Mouse (Mus musculus) ES-CJ7 (cell line): ENCODE data around the gene Hspa1b.

Source experiments
- DNase-seq: peaks from one replicate; pipeline ENCODE4 v3.0.0; 2011; ENCODE audit warnings: low read depth, low spot score

Gene Hspa1b

DNA sequence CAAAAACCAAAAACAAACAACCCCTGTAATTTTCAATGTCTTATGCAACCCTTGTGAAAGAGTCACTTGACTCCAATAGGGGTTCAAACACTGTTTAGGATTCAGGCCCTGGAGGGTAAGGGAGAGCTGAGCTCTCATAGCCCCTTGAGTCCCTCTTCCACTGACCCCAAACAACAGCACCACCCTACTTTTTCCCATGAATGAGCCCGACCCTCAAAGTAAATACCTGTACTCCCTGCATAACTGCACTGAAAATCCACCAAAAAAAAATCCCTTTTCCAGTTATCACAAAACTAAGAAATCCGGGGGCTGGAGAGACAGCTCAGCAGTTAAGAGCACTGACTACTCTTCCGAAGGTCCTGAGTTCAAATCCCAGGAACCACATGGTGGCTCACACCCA lies 3.2 kb downstream of the Hspa1b start:
- no peak for DNase-seq

DNA sequence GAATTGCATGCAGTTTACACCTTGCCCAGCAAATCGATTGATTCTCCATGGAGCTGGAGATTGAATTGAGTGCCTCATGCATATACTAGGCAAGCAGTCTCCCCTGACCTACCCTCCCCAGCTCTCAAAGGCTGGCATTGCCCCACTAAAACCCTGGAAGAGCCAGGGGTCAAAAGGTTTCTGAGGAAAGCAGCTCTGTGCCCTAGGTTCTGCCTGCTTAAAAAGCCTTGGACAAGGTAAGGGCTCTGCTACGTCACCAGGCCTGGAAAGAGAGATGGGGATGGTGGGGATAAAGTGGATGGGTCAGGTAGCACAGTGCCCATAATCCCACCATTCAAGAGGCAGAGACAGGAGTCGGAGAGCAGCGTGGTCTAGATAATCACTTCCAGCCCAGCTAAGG lies 4.2 kb downstream of the Hspa1b start:
- DNase-seq, result no peak

DNA sequence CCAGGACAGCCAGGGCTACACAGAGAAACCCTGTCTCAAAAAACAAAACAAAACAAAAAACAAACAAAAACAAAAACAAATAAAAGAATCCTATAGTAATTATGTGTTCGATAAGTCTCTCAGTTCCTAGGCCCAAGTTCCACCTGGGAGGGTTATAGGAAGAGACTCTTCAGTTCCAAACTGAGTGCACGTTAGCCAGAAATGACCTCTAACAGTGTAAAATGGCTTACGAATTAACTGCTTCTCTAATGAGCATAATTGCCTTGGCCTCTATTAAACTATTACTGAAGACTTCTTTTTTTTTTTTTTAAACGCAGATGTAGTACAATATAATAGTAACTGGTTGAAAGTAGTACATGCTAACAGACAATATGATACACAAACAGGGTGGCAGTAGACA lies 5.1 kb downstream of the Hspa1b start:
- DNase-seq, result no peak

DNA sequence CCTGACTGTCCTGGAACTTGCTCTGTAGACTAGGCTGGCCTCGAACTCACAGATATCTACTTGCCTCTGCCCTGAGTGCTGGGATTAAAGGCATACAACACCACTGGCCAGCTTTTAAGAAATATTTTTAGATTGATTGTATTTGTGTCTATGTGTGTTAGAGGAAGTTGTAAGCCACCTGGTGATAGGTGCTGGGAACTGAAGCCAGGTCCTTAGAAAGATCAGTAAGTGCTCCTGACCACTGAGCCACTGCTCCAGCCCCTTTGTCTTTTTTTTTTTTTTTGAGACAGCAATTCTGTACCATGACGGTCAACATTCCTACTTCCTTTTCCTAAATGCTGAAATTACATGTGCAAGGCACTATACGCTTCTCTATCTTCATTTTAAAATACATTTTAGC lies 5.8 kb downstream of the Hspa1b start:
- peak; percentile 69 for DNase-seq

DNA sequence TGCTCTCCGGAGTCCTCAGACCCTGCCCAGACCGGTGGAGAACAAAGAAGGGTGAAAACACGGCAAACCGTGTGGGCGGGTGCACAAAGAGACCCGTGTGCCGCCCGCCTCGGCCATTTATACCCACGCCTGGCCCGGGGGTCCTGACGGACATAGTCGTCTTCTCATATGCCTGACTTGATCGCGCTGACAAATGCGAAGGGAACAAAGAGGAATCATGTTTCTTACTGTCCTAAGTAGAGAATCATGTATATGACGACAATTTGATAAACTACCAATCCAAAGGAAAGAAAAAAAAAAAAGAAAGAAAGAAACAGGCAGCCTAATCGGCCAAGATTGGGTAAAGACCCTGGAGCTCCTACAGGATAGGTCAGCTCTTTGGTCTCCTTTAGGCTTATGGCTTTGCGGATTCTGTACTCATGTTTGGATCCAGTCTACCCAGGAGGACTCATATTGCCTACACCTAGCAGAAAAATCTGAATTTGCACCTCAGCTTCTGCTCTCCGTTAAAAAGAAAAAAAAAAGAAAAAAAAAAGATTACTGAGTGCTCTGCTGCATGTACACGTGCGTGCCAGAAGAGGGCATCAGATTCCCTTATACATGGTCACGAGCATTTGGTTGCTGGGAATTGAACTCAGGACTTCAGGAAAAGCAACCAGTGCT lies 6.5 kb downstream of the Hspa1b start:
- peak; percentile 86 for DNase-seq

DNA sequence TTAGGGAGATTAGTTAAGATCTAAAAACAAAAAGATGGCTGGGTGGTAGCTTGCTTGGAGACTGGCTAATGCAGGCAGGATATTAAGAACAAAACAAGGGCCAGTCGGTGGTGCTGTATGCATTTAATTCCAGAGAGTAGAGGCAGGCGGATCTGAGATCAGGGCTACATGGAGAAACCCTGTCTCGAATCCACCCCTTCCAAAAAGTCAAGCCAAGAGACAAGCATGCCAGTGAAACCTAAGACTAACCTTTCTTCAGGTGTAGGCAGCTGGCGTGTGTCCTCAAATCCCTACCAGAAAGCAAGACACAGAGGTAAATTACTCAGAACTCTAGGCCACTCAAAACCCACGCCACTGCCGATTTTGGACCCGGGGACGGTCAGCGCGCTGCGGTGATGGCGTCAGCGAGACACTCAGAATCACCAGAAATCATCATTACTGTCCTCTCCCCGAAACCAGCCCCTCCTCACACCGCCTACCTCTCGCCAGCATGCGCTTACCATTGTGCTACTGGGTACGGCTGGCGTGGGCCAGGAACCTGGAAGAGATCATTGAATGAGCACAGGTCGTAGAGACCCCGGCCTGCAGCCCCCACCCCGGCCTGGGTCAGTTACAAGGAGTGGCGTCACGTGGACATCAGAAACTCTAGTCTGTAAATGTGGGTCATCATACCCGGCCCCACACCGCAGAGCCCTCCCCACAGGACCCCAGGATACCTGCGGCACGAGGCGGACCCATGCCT lies 7.2 kb downstream of the Hspa1b start:
- no peak for DNase-seq

DNA sequence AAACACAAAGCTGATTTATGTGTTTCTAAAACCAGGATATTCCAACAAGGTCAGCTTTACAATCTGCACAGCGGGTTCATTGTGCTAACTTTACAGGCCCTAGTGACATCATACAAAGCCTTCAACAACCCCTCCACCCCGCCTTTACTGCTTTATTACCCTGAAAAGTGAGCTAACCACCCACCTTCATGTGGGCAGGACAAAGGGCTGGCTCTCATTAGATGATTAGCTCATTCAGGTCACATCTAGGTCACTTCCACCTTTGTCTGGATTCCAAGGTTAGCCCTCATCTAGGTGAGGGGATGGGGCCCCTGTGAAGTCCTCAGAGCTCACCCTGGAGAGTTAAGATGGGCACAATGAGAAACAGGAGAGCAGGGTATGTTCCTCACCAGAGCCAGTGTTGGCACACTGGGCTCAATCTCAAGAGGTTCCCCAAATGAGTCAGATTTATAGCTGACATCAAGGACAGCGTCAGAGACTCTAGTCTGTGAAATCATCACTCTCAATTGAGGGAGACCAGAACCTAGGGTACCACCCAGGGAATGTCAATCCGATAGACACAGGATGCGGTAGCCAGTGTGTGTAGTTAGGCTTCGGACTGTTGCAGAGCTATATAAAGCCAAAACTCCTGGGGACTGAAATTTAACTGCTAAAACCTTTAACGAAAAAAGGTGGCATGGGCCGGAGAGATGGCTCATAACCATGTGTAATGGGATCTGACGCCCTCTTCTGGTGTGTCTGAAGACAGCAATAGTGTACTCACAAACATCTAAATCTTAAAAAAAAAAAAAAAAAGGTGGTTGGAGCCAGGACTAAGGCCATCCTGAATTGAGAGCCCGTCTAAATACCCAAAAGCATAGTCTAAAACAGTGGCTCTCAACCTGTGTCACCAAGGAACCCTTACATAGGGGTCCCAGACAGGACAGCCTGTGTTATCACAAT lies 8.3 kb downstream of the Hspa1b start:
- DNase-seq, result peak; percentile 80

DNA sequence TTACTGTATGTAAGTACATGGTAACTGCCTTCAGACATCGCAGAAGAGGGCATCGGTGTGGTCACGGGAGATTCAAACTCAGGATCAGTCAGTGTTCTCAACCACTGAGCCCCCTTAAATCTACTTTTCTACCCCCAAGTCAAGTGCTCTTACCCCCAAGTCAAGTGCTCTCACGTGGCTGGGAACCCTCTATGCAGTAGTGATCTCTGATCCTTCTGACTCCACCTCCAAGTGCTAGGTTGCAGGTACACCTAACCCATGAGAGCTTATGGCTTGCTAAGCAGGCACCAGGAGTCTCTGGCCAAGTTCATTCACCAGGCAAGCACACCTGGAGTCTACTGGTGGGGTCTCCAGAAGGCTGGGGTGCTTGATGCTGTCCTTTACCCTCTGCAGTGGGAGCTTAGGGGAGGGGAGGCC lies 9.5 kb downstream of the Hspa1b start:
- DNase-seq, result peak; percentile 85

DNA sequence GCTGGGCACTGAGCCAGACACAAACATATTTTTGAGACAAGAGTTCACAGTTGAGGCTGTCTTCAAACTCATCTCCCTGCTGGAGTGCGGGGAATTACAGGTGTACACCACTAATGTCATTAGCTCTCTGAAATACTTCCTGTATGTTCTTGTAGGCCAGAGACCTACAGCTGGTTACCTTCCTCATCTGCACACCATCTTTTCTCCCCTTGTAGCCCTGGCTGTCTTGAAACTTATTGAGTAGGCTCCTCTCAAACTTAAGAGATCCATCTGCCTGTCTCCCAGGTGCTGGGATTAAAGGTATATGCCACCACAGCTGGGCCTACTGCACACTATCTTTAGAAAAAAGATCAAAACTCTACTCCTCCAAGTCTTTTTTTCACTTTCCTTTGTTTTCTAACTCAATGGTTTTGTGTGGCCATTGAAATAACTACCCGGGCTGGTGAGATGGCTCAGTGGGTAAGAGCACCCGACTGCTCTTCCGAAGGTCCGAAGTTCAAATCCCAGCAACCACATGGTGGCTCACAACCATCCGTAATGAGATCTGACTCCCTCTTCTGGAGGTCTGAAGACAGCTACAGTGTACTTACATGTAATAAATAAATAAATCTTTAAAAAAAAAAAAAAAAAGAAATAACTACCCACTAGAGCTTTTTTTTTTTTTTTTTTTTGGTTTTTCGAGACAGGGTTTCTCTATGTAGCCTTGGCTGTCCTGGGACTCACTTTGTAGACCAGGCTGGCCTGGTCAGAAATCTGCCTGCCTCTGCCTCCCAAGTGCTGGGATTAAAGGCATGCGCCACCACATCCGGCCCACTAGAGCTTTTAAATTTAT lies 10.1 kb downstream of the Hspa1b start:
- DNase-seq, result peak; percentile 49

DNA sequence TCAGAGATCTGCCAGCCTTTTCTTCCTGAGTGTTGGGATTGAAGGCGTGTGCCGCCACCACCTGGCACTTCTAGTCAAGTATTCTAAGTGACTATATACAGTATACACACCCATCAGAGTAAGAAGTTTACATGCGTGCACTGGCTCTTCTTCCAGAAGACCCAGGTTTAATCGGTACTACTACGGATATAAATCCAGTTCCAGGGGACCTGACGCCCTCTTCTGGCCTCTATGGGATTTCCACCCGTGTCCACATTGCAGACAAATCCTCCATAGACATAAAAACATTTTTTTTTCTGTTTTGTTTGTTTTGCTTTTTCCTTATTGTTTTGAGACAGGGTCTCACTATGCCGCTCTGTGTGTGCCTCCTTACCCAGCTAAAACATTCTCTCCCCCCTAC lies 11.4 kb downstream of the Hspa1b start:
- peak; percentile 68 for DNase-seq

DNA sequence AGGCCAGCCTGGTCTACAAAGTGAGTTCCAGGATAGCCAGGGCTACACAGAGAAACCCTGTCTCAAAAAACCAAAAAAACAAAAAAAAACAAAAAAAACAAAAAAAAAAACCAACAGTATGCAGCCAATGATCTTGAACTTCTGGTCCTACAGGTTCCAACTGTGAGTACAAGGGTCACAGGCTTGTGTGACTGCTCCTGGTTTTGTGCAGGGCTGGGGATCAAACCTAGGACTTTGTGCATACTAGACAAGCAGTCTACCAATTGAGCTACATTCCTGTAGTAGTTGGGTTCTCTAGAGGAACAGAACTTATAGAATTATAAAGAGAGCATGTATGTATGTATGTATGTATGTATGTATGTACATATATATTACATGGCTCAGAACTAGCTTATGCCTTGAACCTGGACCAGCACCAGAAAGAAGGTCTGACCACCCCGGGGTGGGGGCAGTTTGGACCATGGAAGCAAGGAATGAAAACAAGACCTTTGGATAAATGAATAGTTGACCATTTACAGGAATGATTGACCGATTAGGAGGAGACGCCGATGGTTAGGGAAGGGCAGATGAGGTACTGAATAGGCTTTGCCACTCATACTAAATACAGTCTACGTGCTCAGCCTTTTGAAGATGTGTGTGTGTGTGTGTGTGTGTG lies 12.4 kb downstream of the Hspa1b start:
- no peak for DNase-seq

DNA sequence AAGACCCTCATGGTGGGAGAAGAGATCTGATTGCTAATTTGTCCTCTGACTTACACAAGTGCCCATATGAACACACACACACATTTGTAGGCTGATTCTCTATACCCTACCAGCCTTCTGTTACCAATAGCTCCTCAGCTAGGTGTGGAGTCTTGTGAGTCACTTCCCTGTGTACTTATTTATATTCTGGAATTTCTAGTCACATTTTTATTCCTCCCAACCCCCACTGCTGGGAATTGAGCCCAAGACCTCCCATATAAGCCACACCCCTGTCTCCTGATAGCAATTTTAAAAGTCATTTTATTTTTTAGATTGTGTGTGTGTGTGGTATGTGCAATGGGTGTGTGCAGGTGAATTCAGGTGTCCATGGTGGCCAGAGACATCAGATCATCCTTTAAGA lies 14.7 kb downstream of the Hspa1b start:
- no peak for DNase-seq

DNA sequence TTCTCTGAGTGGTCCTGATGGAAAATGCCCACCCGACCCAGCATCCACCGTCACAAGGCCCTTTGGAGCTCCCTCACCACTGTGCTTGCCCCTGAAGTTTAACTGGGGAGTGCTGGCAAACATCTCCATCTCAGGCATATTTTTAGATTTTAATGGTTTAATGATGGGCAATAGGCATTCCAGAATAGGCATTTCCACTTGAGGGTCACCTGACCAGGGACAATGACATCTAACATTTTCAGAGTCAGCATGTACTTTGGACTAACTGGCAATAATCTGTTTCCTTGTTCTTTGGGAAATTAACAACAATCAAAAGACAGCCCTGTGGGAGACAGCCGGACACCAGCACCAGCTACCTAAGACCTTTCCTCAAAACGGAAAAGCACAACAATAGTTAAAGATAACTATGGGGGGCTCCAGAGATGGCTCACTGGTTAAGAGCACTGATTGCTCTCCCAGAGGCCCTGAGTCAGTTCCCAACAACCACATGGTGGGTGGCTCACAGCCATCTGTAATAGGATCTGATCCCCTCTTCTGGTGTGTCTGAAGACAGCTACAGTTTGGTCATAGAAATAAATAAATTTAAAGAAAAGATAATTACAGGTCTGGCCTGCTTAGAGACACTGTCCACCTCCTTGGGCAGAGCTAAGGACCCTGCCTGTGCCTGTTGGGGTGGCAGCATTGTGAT lies 15.8 kb downstream of the Hspa1b start:
- DNase-seq, result no peak

DNA sequence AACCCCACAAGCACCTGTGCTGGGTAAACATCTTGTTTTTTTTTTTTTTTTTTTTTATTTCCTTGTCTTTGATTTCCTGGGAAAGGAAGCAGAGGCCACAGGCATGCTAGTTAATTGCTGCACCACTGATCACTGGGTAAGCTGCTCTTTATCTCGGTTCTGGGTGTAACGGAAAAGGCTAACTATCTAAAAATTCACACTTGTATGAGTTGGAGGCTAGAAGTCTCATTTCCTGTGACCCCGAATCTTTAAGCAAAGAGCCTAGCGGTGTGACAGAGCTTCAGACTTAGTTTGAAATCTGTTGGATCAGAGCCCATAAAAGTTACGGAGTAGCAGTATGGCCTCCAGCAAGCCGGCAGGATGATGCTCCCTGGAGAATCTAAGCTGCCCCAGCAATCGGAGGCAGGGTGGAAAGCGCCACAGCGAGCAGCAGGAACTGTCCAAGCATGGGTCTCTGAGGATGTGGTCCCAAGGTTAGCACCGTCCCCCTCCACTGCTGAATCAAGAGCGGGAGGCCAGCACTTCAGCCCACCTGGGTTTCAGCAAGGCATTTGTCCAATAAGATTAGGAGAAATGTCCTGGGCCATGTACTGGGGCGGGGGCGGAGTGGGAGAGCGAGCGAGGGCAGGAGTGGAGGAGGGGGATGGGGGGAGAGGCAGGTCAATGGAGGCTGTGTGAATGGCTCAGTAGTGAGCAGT lies 17.5 kb downstream of the Hspa1b start:
- DNase-seq, result peak; percentile 73

DNA sequence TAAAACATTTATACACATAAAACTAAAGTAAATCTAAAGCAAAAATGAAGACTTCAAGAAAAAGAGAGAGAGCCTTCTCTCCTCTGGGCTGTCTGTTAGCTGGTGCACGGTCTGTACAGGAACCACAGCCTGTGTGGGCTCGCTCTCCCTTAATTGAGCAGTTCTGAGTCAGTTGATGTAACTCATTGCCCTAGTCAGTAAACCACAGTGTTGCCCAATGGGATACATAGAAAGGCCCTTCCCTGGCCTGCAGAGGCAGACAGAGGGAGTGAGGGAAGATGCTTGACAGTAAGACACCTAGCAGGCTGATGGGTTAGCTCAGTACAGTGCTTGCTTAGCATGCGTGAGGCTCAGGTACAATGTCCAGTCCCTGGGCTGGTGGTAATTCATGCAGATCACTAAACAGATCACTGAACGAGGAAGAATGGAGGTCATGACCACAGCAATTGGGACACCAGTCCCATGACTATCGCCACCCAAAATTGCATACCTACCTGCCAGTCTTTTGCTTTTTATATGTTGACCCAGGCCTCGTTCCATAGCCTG lies 21.0 kb downstream of the Hspa1b start:
- no peak for DNase-seq

DNA sequence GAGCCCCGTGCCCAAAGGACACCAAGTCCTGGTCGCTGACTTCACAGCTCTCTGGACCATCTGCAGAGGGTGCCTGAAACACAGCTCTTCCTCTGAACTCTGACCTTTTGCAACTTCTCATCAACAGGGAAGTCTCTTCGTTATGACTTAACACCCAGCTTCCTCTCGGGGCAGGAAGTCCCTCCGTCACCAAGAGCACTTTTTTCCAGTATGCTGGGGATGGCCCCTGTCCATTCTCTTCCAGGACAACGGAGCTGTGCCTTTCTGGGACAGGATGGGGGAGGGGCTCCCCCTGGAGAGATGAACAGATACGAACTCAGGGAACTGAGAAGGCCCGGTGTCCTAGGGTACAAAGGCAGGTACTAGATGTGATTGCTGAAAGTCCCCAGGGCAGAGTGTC lies 24.2 kb downstream of the Hspa1b start:
- no peak for DNase-seq

DNA sequence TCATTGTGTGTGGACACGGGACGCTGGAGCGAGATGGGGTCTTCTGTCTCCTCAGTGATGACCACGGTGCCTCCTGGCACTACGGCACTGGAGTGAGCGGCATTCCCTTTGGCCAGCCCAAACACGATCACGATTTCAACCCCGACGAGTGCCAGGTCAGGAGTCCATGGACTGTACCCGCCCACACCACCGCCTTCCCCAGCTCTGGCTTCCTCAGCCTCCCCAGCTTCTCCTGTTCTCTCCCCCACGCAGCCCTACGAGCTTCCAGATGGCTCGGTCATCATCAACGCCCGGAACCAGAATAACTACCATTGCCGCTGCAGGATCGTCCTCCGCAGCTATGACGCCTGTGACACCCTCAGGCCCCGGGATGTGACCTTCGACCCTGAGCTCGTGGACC lies 25.0 kb downstream of the Hspa1b start:
- no peak for DNase-seq

DNA sequence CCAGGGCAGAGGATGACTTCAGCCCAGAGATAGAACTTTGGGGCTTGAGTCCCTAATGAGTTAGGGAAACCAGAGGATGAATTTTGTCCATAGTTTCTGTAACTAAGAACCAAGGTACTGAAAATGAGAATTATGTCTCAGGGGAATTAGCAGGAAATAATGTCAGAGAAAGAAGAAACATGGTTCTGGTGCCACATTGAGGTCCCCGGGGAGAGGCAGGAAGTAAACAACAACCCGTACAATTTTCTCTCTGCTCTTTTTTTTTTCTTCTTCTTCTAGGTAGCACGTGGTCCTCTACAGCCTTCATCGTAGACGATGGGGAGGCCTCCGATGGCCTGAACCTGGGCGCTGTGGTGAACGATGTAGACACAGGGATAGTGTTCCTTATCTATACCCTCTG lies 26.8 kb downstream of the Hspa1b start:
- DNase-seq, result no peak

DNA sequence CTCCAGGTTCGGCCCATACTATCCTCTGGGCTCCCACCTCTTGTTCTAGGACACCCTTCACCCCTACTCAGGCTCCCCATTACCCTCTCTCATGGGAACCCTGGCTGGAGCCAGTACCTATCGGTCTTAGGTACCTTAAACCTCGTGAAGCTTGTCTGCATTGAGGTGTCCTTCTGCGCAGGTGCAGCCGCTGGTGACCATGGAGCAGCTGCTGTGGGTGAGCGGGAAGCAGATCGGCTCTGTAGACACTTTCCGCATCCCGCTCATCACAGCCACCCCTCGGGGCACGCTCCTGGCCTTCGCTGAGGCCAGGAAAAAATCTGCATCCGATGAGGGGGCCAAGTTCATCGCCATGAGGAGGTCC lies 27.3 kb downstream of the Hspa1b start:
- no peak for DNase-seq
